Mouse (Mus musculus) neural tube, embryonic 11.5 days (tissue): ENCODE measurements around the gene Cerkl. TPM values are rescaled to one million over a fixed set of nuclear protein-coding genes. Genes with fewer than 3 reads are reported as not detected.

ENCODE experiments used
- ATAC-seq: fragments of 200-750 bp; cut with Nextera tagmentation; 2 replicates; pipeline ENCODE4 v1.8.0; 2017; ENCODE audit warnings: moderate number of reproducible peaks, mild to moderate bottlenecking, moderate TSS enrichment, moderate library complexity; ENCODE audit not compliant: insufficient read depth, low FRiP score, low TSS enrichment
- DNase-seq: peaks from one replicate; pipeline ENCODE4 v3.0.0-alpha.2; 2015; ENCODE audit warnings: low spot score
- H3K27ac ChIP-seq: fragments of 300-500 bp; sonication (generic); 2 replicates; pipeline ENCODE4 v1.5.1; 2014; ENCODE audit warnings: low read depth, mild to moderate bottlenecking, low read length
- H3K27me3 ChIP-seq: fragments of 300-500 bp; sonication (generic); 2 replicates; pipeline ENCODE4 v1.6.1; 2014; ENCODE audit warnings: mild to moderate bottlenecking, low read length, mixed read lengths; ENCODE audit not compliant: control insufficient read depth, insufficient read depth
- H3K36me3 ChIP-seq: fragments of 300-500 bp; sonication (generic); 2 replicates; pipeline ENCODE4 v1.6.1; 2014; ENCODE audit warnings: mild to moderate bottlenecking, low read length, moderate library complexity, mixed read lengths; ENCODE audit not compliant: control insufficient read depth, insufficient read depth
- H3K4me1 ChIP-seq: fragments of 300-500 bp; sonication (generic); 2 replicates; pipeline ENCODE4 v1.6.1; 2014; ENCODE audit warnings: low read length, mixed read lengths; ENCODE audit not compliant: control insufficient read depth, insufficient read depth
- H3K4me2 ChIP-seq: fragments of 300-500 bp; sonication (generic); 2 replicates; pipeline ENCODE4 v1.6.1; 2014; ENCODE audit warnings: low read depth, mild to moderate bottlenecking, moderate library complexity
- H3K4me3 ChIP-seq: fragments of 300-500 bp; sonication (generic); 2 replicates; pipeline ENCODE4 v1.5.1; 2014; ENCODE audit warnings: low read depth, low read length
- H3K9ac ChIP-seq: fragments of 300-500 bp; sonication (generic); 2 replicates; pipeline ENCODE4 v1.6.1; 2014; ENCODE audit warnings: mild to moderate bottlenecking, low read length
- H3K9me3 ChIP-seq: fragments of 300-500 bp; sonication (generic); 2 replicates; pipeline ENCODE4 v1.6.1; 2016; ENCODE audit warnings: low read length; ENCODE audit not compliant: control insufficient read depth
- WGBS: fragments of 180-500 bp; shearing (Covaris S2); extraction: QIAGEN DNeasy Blood & Tissue Kit; methylation state at CpG from one replicate; pipeline ENCODE4 v1.1.7; 2014; 5-methylcytosine and 5-hydroxymethylcytosine counted together
- polyA plus RNA-seq: library from polyadenylated mRNA; unstranded; fragments of >200 nt; fragmentation: Nextera tagmentation; extraction: Ambion mirVana; gene quantifications from 2 replicates; pipeline ENCODE4 v1.2.1, GENCODE M21; 2014

Cerkl gene
- polyA plus RNA-seq, 1 experiment from 2014 or later, result 6.2 TPM

DNA sequence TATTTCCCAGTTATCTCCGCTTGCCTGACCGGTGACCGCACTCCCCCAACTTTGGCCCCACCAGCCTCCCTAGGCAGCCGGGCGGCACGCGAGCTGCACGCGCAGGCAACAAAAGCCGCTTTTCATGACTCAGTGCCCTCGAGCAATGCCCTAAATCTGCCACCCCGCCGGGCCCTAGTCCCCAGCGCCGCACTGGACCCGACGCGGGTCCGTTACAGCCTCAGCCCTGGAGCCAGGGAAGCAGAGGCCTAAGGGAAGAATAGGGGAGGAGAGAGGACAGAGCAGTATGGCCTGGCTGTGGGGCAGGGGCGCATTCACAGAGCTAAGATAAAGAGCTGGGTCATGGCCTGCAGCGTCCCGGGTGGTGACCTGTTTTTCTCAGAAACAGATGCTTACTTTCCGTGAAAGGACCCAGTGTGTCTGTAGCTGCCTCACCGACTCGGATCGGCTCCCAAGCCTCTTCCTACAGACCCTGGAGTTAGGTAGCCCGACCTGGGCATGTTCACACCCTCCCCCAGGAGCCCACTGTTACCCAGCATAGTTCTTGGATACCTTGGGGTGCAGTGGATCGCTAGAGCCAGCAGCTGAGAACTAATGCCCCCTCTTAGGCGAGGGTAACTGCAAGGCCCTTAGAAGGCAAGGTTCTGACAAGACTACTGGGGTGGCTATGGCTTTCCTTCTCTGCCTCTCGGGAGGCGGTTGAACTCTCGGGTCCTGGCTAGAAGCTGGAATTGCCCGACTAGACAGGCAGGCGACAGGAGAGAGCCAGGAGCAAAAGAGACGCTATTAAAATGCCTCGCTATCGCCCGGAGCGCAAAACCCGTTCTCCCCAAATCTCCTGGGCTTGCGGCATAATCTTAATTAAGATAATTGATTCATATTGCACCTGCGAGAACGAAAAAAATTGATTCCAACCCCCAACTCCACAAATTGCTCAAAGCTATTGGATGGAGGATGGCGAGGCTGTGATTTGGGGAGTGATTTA, 2.8 kb upstream of the Cerkl start:
- Histone ChIP-seq H3K27me3 (peaks cover 50% of the 10 kb centered on the region), H3K27ac (peak overlapping the region; percentile 81), H3K36me3 (no peaks in the 10 kb centered on the region), H3K4me3 (no peak overlapping the region), H3K4me1 (peaks cover 12% of the 10 kb centered on the region), H3K9me3 (no peaks in the 10 kb centered on the region), H3K9ac (peak overlapping the region; percentile 39), H3K4me2 (peak overlapping the region; percentile 38)
- DNase-seq, result peak; percentile 74
- 1% methylated on average over 44 of the region's 44 CpGs for WGBS
- peak; percentile 42 for ATAC-seq

DNA sequence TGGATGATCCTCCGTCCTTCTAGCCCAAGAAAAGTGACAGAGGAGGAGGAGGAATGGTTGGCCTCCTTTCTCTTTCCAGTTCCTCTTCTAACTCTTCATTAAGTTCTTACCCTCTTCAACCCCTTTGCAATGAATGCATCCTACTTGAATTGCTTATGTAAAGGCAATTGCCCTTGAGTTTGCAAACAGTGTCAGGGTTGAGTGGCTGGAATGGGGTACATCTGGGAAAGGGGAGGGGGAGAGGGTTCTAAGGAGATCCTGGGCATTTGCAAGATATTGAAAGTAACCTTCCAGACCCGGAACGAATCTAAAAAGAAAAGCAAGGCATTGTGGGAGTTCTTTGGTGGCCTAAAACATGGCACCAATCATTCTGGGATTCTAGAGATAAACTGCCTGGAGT, 1.3 kb upstream of the Cerkl start:
- Histone ChIP-seq H3K4me3 (no peak overlapping the region), H3K4me1 (peaks cover 14% of the 10 kb centered on the region), H3K27ac (no peak overlapping the region), H3K4me2 (no peak overlapping the region), H3K27me3 (peaks cover 55% of the 10 kb centered on the region), H3K9me3 (no peaks in the 10 kb centered on the region), H3K9ac (no peak overlapping the region), H3K36me3 (no peaks in the 10 kb centered on the region)
- DNase-seq (no peak), ATAC-seq (no peak)
- 18% methylated on average over 3 of the region's 3 CpGs for WGBS

DNA sequence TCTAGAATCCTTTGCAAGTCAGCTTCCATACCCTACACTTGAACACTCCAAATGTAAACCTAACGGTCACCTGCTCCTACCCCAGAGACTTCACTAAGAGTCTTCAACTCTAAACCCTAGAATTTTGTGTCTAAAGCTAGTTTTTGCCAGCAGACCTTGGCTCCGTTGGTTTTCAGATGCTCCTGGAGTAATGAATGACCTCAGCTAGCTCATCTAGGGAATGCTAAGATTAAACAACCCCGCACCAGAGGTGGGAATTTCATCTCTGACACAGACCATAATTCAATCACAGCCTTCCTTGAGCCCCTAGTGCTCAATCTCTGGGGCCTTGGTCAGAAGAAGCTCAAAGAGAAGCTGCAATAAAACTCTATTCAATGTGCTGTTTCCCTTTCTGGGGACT, 849 bp upstream of the Cerkl start:
- DNase-seq (no peak), ATAC-seq (no peak)
- H3K4me2 ChIP-seq, result no peak overlapping the region
- no peak overlapping the region for H3K27ac ChIP-seq
- peaks cover 55% of the 10 kb centered on the region for H3K27me3 ChIP-seq
- H3K9ac ChIP-seq, result no peak overlapping the region
- no peaks in the 10 kb centered on the region for H3K36me3 ChIP-seq
- peaks cover 14% of the 10 kb centered on the region for H3K4me1 ChIP-seq
- no peak overlapping the region for H3K4me3 ChIP-seq
- H3K9me3 ChIP-seq, result no peaks in the 10 kb centered on the region
- 47% methylated on average over 3 of the region's 3 CpGs for WGBS

DNA sequence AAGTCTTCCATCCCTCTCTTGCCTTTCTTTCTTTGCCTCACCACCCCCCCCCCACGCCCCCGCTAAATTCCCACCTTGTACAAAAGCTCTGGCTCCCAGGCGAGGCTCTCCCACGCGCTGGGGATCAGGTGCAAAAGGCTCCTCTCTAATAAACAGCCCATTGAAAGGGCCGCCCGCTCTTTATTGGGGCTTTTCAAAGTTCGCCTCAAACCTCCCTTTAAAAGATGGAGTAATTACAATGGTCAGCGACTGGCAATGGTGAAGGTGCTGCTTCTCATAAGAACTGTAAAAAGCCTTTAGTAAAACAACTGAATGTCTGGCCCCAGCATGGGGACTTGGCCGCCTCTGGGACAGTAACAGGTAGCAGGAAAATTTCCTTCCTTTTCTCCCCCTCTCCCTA, 939 bp downstream of the Cerkl start:
- H3K4me2 ChIP-seq, result peak overlapping the region; percentile 37
- peaks cover 14% of the 10 kb centered on the region for H3K4me1 ChIP-seq

DNA sequence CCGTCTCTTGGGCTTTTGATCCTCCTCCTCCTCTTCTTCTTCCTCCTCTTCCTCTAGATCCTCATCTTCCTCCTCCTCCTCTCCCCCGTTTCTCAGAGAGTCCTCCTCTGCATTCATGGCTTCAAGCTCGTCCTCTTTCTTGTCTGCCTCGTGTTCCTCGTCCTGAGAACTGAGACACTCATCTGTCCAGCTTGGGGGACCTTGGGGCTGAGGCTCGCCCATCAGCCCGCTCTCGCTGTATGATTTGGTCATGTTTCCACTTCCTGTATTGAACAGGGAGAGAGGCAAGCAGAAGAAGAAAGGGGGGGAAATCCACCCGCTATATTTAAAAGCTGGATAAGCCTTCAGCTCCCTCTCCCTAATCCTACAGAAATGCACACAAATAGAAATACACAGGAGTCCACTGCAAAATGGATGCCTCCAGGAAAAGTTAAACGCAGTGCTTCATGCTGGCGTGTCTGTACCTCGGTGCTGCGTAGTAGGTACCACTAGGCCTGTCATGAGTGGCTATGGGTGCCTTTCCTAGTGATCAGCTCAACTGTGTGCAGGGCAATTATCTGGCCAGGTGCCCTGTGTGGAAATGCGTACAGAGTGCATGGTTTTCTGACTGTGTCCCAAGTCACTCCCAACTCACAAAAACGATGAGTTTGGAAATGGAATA, 1.7 kb downstream of the Cerkl start:
- no peak for ATAC-seq
- no peaks in the 10 kb centered on the region for H3K9me3 ChIP-seq
- 9% methylated on average over 15 of the region's 15 CpGs for WGBS
- DNase-seq, result peak; percentile 22
- H3K4me2 ChIP-seq, result peak overlapping the region; percentile 59
- no peaks in the 10 kb centered on the region for H3K36me3 ChIP-seq
- H3K4me1 ChIP-seq, result peaks cover 11% of the 10 kb centered on the region
- peaks cover 49% of the 10 kb centered on the region for H3K27me3 ChIP-seq
- peak overlapping the region; percentile 38 for H3K4me3 ChIP-seq
- peak overlapping the region; percentile 51 for H3K27ac ChIP-seq
- peak overlapping the region; percentile 55 for H3K9ac ChIP-seq

More for the DNA sequence above, 939 bp downstream of the Cerkl start:
- ATAC-seq (no peak), DNase-seq (peak; percentile 43)
- 2% methylated on average over 10 of the region's 10 CpGs for WGBS
- H3K27me3 ChIP-seq, result peaks cover 55% of the 10 kb centered on the region
- no peak overlapping the region; the same call in 1 of the 2 replicates for H3K9ac ChIP-seq
- H3K27ac ChIP-seq, result 0 out of 2 replicates have a peak overlapping the region, but pooled peaks have one; percentile 27
- no peaks in the 10 kb centered on the region for H3K36me3 ChIP-seq
- H3K4me3 ChIP-seq, result peak overlapping the region; percentile 38
- no peaks in the 10 kb centered on the region for H3K9me3 ChIP-seq

DNA sequence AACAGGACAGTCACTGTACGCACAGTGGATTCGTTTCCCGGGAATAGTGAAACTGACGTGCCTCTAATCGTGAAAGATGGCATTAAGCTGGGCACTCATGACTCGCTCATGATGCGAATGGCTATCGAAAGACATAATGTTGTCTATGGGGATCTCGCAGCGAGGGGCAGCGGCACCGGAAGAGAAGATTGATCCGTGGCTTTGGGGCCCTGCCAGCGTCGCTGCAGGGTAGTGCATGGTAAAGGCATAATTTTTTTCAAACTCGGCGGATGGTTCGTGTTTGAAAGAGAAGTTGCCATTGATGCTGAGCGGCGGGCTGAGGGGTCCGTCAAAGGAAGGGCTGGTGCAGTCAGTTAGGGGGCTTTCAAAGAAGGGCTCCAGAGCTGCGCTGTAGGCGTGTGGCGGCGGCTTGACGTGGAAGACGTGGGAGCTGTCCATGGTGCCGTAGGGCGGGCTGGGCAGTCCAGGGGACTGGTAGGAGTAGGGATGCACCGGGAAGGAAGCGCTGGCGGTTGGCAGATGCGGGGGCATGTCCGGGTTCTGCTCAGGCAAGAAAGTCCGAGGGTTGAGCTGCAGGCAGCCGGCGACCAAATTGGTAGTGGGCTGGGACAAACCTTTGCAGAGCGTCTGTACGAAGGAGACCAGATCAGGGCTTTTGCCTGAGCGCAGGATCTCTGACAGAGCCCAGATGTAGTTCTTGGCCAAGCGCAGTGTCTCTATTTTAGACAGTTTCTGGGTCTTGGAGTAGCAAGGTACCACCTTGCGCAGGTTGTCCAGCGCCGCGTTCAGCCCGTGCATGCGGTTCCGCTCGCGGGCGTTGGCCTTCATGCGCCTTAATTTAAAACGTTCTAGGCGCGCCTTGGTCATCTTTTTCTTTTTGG, 2.4 kb downstream of the Cerkl start:
- Histone ChIP-seq H3K9ac (peak overlapping the region; percentile 55), H3K4me3 (peak overlapping the region; percentile 38), H3K4me1 (peaks cover 7% of the 10 kb centered on the region), H3K27ac (peak overlapping the region; percentile 51), H3K27me3 (peaks cover 41% of the 10 kb centered on the region), H3K36me3 (no peaks in the 10 kb centered on the region), H3K4me2 (peak overlapping the region; percentile 59), H3K9me3 (no peaks in the 10 kb centered on the region)
- 0 out of 2 replicates have a peak, but pooled peaks have one; percentile 46 for ATAC-seq
- peak; percentile 87 for DNase-seq
- 1% methylated on average over 55 of the region's 55 CpGs for WGBS

DNA sequence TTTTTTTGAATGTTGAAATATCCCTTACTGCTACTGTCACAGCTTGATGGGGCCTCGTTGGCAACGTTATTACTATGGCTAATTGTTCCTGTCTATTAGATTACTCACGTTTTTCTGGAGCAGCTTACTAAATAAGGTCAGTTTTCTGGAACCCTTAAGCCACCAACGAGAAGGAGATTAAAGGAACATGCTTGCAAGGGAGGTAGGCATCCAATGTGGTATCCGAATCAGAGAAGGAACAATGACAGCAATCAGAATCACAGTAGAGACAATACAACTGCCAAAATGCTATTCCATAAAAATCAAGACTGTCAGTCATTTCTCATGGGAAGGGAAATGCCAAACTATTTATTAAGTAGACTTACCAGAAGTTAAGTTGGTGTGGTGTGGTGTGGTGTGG, 5.1 kb downstream of the Cerkl start:
- 62% methylated on average over 5 of the region's 5 CpGs for WGBS
- Histone ChIP-seq H3K27me3 (peaks cover 25% of the 10 kb centered on the region), H3K4me1 (0 out of 2 replicates have a peak, but pooled peaks cover 2% of the 10 kb centered on the region)

More for the DNA sequence above, 5.1 kb downstream of the Cerkl start:
- no peak overlapping the region for H3K27ac ChIP-seq
- no peak overlapping the region for H3K4me3 ChIP-seq
- H3K9ac ChIP-seq, result no peak overlapping the region
- DNase-seq, result no peak
- H3K36me3 ChIP-seq, result no peaks in the 10 kb centered on the region
- no peak overlapping the region for H3K4me2 ChIP-seq
- no peak for ATAC-seq
- H3K9me3 ChIP-seq, result no peaks in the 10 kb centered on the region
